Mouse (Mus musculus) leukemia stem cell, adult 10-12 weeks (primary cell): ENCODE data around the gene Mbtd1. TPM values are rescaled to one million over a fixed set of nuclear protein-coding genes. Genes with fewer than 3 reads are reported as not detected.

ENCODE experiments used
- polyA plus RNA-seq: library from polyadenylated mRNA; stranded (reverse); fragments of >175 nt; gene quantifications from 2 replicates; pipeline ENCODE4 v1.2.3, GENCODE M21; 2012; ENCODE audit warnings: low replicate concordance

Mbtd1 gene
- polyA plus RNA-seq = 9.6 and 12.5 TPM in 2 replicates

DNA sequence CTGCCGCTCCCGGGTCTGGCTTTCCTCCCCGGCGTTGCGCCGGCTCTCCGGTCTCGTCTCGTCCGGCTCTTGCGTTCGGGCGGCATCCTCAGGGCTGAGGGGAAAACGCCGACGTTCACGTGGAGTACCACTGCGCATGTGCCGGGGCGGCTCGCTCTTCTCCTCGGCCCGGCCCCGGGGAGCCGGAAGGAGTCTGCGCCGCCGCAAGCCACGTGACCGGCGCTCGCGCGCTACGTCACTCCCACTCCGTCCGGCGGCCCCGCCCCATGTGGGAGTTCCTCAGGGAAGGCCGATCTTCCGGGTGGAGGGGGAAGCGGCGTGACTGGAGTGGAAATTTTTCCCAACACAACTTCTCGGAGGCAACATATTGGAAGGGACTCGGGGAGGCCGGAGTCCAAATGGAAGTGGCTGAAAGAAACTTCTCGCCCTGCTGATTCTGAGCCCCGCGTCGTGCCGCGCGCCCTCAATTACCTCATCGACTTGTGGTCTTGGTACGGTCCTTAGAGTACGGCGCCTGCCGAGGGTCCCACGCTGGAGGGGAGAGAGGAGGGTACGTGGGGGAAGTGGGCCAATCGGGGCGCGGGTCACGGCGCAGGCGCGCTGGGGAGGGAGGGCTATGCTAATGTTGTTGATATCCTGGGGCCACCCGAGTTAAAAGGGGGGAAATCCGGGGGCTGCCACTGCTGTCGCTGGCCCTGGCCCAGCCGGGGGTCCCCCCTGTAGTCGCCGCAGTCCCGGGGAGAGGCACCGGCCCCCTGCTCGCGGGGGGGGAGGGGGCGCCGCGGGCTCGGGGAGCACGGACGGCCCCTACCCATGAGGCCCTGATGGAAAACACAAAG, at the start of gene Mbtd1, which contains the start of gene Utp18:
TSS of gene Mbtd1 (plus strand) at position 281 of the 839 bp plus-strand sequence.
TSS of gene Utp18 (minus strand) at position 195 of the 839 bp plus-strand sequence.

DNA sequence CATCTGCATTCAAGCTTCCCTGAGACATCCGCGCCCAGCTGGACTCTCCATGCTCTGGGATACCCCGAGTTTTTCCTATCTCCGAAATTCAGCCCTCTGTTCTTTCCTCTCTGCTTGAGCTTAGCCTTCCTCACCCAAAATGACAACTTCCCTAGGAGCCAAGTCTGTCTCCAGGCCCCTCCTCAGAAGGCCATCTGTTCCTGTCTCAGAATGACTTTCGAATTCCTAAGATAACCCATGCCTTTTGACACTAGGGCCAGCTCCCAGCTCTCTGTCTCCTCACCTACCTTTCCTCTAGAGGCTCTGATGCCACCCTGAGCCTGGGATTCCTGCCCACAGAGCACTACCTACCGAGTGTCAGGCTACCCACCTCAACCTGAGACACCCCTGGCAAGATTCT, 70.5 kb downstream of the Mbtd1 start, which contains the start of gene Nme2:
TSS of gene Nme2 (minus strand) at position 101 of the 400 bp plus-strand sequence.

GRCm38 (mm10) chr11:93968005-93968847, 82.6 kb downstream of the Mbtd1 start, which contains the start of the genes Gm20390 and Nme1:
Gene Gm20390, minus strand, starts transcription at chr11:93968293.
Gene Nme1, minus strand, starts transcription at chr11:93968521.

DNA sequence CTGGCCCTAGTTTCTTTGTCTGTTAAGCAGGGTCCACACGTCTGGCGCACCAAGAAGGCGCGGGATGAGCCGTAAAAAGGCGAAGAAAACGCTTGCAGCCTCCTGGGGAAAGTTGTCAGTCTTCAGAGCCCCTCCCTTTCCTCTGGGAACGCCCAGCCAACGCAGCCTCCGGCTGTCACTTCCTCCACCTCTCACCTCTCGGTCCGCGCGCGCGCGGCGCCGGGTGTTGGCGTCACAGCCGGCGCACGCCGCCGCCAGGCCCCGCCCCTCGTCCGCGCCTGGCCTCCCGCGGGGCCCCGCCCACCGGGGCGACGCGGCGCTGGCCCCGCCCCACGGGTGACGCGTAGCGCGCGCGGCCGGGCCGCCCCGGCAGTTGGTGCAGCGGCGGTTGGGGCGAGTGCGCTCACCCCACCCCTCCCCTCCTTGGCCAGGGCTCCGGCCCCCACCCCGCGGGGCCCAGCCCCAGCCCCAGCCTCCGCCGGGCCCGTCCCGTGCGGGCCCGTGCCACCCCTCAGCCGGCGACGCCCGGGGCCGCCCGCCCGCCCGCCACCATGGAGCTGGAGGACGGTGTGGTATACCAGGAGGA, 110.2 kb downstream of the Mbtd1 start, which contains the start of gene Spag9:
TSS of gene Spag9 (plus strand) at position 372 of the 586 bp plus-strand sequence.

Other genes with a start within 250 kb of the Mbtd1 start
- gene Utp18, start 86 bp upstream of the Mbtd1 start, polyA plus RNA-seq = 21.6 and 29.7 TPM in 2 replicates
- 41.6 and 50.9 TPM in 2 replicates for gene Nme2, start 70.4 kb downstream of the Mbtd1 start, polyA plus RNA-seq
- 98.3 and 101 TPM in 2 replicates for gene Gm20390, start 82.4 kb downstream of the Mbtd1 start, polyA plus RNA-seq
- gene Nme1, start 82.7 kb downstream of the Mbtd1 start, polyA plus RNA-seq = 61.4 and 103 TPM in 2 replicates
- 13.5 and 25.4 TPM in 2 replicates for gene Spag9, start 110.2 kb downstream of the Mbtd1 start, polyA plus RNA-seq